Mouse (Mus musculus): ENCODE measurements at regions not wholly inside any gene's neighbourhood (a gene's known extent, or its start where the extent isn't known, plus 50 kb on each side); places are given as distances from the start of the nearest gene placed in this dataset.

DNA sequence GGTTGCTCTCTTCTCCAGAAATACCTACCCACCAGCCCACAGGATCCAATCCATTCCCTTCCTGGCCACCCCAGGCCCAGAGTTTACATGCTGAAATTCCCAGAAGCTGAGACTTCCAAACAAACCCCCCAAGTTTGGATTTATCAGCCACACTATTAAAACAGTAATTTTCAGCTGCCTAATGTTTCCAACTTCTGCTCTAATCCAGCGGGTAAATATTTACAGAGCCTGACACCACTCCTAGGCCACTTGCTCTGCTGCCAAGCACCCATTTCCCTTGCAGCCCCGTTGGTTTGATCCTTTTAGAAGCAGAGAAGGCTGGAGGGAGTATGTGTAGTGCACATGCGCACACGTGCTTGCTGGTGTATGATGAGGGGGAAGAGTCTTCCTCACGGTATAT, 99.1 kb upstream of the Pja1 start:
- peaks cover 53% of the 10 kb centered on the region for H3K27me3 ChIP-seq
- no peak overlapping the region for H3K4me2 ChIP-seq
- H3K9ac ChIP-seq = no peak overlapping the region
- no peak for ATAC-seq (ENCODE audit: insufficient read depth)
- H3K36me3 ChIP-seq (replicated peaks) = no peaks in the 10 kb centered on the region
- H3K4me1 ChIP-seq (replicated peaks) = no peaks in the 10 kb centered on the region
- no peak overlapping the region for H3K4me3 ChIP-seq (replicated peaks)
- 50% methylated on average over 5 of the region's 5 CpGs for WGBS (ENCODE audit: insufficient replicate concordance)
- H3K9me3 ChIP-seq (replicated peaks) = no peaks in the 10 kb centered on the region
- H3K27ac ChIP-seq (replicated peaks) = no peak overlapping the region

DNA sequence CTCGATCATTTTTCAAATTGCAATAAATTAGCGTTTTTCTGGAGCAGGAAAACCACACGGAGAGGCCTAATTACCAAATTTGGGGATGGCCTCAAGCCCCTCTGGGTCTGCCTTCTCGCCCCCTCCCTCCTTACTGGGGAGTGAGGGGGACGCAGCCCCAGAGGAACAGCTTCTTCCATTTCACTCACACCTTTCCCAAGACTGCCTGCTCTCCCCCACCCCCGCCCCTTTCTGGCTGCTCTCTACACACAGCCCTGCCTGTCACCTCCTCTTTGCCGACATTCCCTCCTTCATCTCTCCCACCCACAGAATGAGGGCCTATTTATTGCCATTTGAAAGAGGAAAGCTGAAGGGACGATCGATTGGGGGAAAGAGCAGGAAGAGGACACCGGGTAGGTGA, 97.2 kb upstream of the Pja1 start:
- H3K36me3 ChIP-seq (replicated peaks) = no peaks in the 10 kb centered on the region
- no peaks in the 10 kb centered on the region for H3K9me3 ChIP-seq (replicated peaks)
- no peak overlapping the region for H3K27ac ChIP-seq (replicated peaks)
- H3K4me1 ChIP-seq (replicated peaks) = no peaks in the 10 kb centered on the region
- H3K9ac ChIP-seq = no peak overlapping the region
- 27% methylated on average over 10 of the region's 10 CpGs for WGBS (ENCODE audit: insufficient replicate concordance)
- peaks cover 50% of the 10 kb centered on the region for H3K27me3 ChIP-seq
- no peak overlapping the region for H3K4me3 ChIP-seq (replicated peaks)
- ATAC-seq (ENCODE audit: insufficient read depth) = no peak
- no peak overlapping the region for H3K4me2 ChIP-seq

DNA sequence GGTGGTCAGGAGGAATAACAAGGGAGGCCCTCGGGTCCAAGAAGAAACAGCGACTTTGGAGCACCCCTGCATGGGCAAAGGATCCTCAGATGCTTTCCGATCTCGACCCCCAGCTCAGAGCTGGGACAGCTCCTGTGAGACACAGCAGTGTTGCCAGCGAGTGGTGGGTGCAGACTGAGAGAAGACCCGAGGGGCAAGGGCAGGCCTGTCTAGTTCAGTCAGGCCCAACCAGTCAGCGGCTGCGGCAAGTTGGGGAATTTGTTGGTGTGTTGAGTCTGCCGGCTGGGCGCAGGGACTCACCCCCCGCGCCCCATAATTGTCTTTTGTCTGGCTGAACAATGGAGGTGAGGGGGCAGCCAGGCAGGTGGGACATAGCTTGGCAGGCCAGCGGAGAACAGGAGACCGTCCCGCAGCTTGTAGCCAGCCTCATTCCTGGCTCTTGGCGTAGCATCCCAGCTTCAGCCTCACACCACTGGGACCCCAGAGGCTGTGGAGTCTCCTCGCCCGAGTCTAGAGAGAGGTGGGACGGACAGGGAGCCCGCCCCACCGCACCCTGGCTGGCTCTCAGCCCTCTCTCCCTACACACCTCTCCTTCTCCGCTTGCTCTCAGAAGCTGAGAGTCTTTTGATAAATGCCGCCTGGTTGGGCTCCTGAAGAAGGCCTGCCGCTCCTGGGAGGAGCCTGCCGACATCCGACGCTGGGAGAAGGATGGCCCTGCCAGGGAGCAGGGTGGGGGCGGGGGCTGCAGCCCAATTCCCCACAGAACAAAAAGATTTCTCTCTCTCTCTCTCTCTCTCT, 96.5 kb upstream of the Pja1 start:
- Histone ChIP-seq H3K4me3 (replicated peaks) (no peak overlapping the region), H3K4me2 (no peak overlapping the region), H3K36me3 (replicated peaks) (no peaks in the 10 kb centered on the region), H3K27ac (replicated peaks) (no peak overlapping the region), H3K4me1 (replicated peaks) (no peaks in the 10 kb centered on the region), H3K9me3 (replicated peaks) (no peaks in the 10 kb centered on the region), H3K9ac (no peak overlapping the region), H3K27me3 (peaks cover 50% of the 10 kb centered on the region)
- ATAC-seq (ENCODE audit: insufficient read depth) = no peak
- 37% methylated on average over 28 of the region's 28 CpGs for WGBS (ENCODE audit: insufficient replicate concordance)

DNA sequence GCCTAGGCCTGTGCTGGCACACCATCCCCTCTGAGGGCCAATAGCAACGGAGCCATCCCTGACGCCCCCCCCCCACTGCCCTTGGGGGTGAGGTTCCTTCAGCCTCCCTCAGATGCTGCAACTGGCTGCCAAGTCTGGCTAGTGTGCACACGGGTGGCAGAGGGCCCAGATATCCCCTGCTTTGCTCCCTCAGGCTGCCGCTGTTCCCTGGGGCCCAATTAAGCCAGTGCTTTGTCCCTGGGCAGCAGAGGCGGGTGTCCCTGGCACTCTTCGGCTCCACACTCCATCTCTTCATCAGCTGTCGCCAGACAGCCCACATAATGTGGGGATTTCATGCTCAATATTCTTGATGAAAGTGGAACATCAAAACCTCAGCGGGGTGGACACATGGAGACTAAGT, 90.9 kb upstream of the Pja1 start:
- Histone ChIP-seq H3K27me3 (peaks cover 25% of the 10 kb centered on the region), H3K4me2 (no peak overlapping the region), H3K27ac (replicated peaks) (no peak overlapping the region), H3K4me1 (replicated peaks) (no peaks in the 10 kb centered on the region), H3K9me3 (replicated peaks) (no peaks in the 10 kb centered on the region), H3K4me3 (replicated peaks) (no peak overlapping the region), H3K9ac (no peak overlapping the region), H3K36me3 (replicated peaks) (no peaks in the 10 kb centered on the region)
- WGBS (ENCODE audit: insufficient replicate concordance) = 58% methylated on average over 8 of the region's 8 CpGs
- ATAC-seq (ENCODE audit: insufficient read depth) = no peak

DNA sequence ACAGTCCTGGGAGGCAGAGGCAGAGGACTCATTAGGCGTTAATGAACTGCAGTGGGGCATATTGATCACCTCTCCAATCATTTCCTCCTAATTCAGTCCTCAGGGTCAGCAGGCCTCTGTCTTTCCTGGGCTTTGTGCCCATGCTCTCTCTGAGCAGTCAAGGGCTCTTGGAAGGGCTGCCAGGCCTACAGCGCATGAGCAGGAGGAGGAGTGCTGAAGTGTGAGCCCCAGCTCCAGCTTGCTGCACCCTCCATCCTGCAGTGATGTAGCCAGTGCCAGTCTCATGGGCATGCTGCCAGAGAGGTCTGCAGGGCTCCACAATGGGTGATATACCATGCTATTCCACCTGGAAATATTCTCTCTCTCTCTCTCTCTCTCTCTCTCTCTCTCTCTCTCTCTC, 89.6 kb upstream of the Pja1 start:
- Histone ChIP-seq H3K4me1 (replicated peaks) (no peaks in the 10 kb centered on the region), H3K4me3 (replicated peaks) (no peak overlapping the region), H3K4me2 (no peak overlapping the region), H3K36me3 (replicated peaks) (no peaks in the 10 kb centered on the region), H3K9me3 (replicated peaks) (no peaks in the 10 kb centered on the region), H3K27ac (replicated peaks) (no peak overlapping the region), H3K9ac (no peak overlapping the region), H3K27me3 (peaks cover 17% of the 10 kb centered on the region)
- no peak for ATAC-seq (ENCODE audit: insufficient read depth)
- 71% methylated on average over 2 of the region's 2 CpGs for WGBS (ENCODE audit: insufficient replicate concordance)

DNA sequence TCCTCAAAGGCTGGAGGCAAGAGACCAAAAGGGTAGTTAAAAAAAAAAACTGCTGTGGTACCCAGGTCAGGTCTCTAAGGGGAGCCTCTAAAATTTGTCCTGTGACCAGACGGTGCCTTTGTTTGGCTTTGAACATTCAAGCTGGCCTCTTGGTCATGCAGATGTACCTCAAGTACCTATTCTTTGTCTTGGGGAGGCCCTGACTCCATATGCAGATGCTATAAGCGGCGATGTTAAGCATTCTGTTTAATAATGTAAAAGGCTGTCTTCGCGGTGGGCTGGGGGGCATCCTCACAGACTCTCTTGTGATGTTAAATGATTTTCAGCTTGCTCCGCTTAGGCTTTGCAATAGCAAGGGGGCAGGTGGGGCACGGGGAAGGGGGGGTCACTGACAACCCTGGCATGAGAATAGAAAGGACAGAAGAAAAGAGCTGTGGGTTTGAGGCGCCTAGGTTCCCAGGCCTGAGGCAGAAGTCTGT, 85.8 kb upstream of the Pja1 start:
- no peak overlapping the region for H3K4me2 ChIP-seq
- peaks cover 13% of the 10 kb centered on the region for H3K27me3 ChIP-seq
- no peak overlapping the region for H3K4me3 ChIP-seq (replicated peaks)
- 46% methylated on average over 8 of the region's 8 CpGs for WGBS (ENCODE audit: insufficient replicate concordance)
- no peaks in the 10 kb centered on the region for H3K9me3 ChIP-seq (replicated peaks)
- no peak for ATAC-seq (ENCODE audit: insufficient read depth)
- no peak overlapping the region for H3K9ac ChIP-seq
- no peaks in the 10 kb centered on the region for H3K4me1 ChIP-seq (replicated peaks)
- H3K27ac ChIP-seq (replicated peaks) = no peak overlapping the region
- H3K36me3 ChIP-seq (replicated peaks) = no peaks in the 10 kb centered on the region

DNA sequence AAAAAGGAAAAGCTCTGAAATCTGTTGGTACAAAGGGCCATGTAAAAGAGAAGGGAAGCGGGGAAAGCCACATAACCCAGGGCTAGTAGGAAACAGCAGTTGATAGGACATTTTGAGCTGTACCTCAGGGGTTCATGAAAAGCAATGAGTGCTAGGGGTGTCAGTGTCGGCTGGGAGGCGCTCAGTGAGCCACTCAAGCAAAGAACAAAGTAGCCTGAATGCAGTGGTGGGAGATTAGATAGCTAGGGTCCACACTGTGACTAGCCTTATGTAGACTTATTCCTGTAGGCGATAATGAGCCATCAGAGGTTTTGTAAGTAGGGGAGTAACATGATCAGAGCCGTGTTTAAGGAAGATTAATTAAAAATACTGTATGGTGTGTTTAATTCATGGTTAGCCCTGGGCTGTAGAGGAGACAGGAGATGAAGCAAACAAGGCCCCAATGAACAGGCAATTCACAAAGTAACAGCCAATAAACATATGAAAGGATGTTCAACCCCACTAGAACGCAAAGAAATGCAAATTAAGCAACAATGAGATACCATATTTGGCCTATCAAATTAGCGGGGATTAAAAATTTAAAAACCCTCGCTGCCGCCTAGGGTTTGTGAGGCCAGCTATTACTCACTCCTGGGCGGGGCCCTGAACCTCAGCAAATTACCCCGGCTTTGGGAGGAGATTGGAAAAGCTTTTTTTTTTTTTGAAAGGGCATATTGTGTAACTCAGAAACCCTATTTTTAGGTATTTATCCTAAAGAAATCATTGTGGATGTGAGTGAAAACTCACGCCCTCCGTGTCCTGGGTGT, 85.1 kb upstream of the Pja1 start:
- H3K36me3 ChIP-seq (replicated peaks) = no peaks in the 10 kb centered on the region
- WGBS (ENCODE audit: insufficient replicate concordance) = 44% methylated on average over 13 of the region's 13 CpGs
- no peak overlapping the region for H3K4me2 ChIP-seq
- no peaks in the 10 kb centered on the region for H3K9me3 ChIP-seq (replicated peaks)
- no peak overlapping the region for H3K4me3 ChIP-seq (replicated peaks)
- H3K27ac ChIP-seq (replicated peaks) = no peak overlapping the region
- H3K4me1 ChIP-seq (replicated peaks) = no peaks in the 10 kb centered on the region
- no peak overlapping the region for H3K9ac ChIP-seq
- ATAC-seq (ENCODE audit: insufficient read depth) = no peak
- H3K27me3 ChIP-seq = peaks cover 12% of the 10 kb centered on the region

DNA sequence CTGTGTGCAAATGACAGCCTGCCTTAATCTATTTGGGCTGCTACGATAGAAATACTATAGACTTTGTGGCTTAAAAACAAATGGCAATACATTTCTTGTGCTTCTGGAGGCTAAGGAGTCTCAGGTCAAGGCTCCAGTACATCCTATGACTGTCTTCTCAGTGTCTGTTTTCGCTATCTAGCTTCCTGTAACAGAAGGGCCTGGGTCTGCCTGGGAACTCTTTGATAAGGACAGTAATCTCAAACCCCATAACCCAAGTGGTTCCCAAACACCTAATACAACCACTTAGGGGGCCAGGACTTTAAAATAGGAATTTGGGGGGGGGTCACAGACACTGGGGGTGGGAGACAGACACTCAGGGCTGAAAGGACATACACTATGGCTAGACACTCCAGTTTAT, 81.7 kb upstream of the Pja1 start:
- ATAC-seq (ENCODE audit: insufficient read depth) = no peak
- H3K36me3 ChIP-seq (replicated peaks) = no peaks in the 10 kb centered on the region
- H3K4me3 ChIP-seq (replicated peaks) = no peak overlapping the region
- no peaks in the 10 kb centered on the region for H3K4me1 ChIP-seq (replicated peaks)
- peaks cover 10% of the 10 kb centered on the region for H3K27me3 ChIP-seq
- no peak overlapping the region for H3K9ac ChIP-seq
- no peak overlapping the region for H3K4me2 ChIP-seq
- 35% methylated on average over 2 of the region's 2 CpGs for WGBS (ENCODE audit: insufficient replicate concordance)
- no peak overlapping the region for H3K27ac ChIP-seq (replicated peaks)
- no peaks in the 10 kb centered on the region for H3K9me3 ChIP-seq (replicated peaks)

DNA sequence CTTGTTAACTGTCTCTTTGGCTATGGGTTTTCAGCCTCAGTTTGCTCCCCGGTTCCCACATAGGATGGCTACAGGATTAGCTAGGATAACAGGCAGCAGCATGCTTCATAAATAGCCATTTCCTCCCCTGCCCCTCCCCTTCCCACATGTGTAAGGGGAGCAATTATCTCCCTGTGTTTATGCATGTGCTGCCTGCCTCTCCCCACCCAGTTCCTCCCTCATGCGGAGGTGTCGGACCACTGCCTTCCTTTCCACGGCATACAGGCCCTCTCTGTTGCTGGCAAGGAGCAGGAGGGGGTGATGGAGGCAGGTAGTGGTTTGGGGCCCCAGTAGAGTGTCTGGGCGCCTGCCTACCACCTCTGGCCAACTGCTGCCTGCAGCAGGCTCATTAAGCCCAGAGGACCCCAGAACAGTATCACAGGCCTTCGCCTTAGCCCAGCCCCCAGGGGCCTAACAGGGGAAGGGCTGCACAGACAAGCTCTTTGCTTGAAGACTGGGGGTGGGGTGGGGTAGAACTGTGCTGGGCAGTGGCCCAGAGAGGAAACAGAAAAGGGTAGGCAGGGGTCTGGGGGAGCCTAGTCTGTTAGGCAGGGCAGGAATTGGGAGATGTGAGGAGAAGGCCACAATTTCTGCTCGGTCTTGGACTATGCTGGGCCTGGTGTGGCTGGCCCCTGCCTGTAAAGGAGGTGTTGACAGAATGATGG, 79.1 kb upstream of the Pja1 start:
- no peak overlapping the region for H3K4me3 ChIP-seq (replicated peaks)
- no peaks in the 10 kb centered on the region for H3K4me1 ChIP-seq (replicated peaks)
- no peak overlapping the region for H3K27ac ChIP-seq (replicated peaks)
- ATAC-seq (ENCODE audit: insufficient read depth) = no peak
- no peaks in the 10 kb centered on the region for H3K36me3 ChIP-seq (replicated peaks)
- no peak overlapping the region for H3K9ac ChIP-seq
- H3K4me2 ChIP-seq = no peak overlapping the region
- H3K9me3 ChIP-seq (replicated peaks) = no peaks in the 10 kb centered on the region
- H3K27me3 ChIP-seq = no peaks in the 10 kb centered on the region; the same call in 1 of the 2 replicates
- WGBS (ENCODE audit: insufficient replicate concordance) = 29% methylated on average over 7 of the region's 7 CpGs

DNA sequence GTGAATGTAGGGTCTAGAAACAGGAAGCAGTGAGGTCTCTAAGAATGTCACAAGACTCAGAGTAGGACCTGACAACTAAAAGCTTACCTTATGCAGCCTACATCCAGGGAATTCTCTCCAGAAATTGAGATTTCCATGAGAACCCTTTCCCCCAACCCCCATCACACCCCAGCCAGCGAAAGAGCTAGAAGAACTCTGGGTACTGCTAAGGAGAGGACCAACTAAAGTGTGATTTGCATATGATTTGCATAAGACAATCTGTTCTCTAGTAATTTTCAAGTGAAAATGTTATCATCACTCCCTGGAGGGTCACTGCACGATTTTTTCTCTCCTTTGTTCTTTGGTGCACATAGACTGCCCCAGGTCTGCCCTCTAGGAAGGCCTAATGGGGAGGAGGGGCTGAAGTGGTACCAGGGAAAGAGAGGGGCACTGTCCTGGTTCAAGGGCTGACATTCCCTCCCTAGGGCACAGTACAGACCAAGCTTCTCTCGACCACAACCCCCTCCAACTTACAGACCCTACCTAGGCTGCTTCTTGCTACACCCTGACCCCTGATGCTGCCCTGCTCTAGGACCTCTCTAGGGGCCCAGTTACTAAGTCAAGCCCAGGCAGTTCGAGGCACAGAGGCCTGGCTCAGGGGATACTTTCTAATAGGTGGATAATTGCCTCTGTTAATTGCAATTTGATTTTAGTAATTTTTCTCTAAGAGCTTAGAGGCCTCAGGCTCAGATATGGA, 77.4 kb upstream of the Pja1 start:
- Histone ChIP-seq H3K9me3 (replicated peaks) (no peaks in the 10 kb centered on the region), H3K27me3 (no peaks in the 10 kb centered on the region; the same call in 1 of the 2 replicates), H3K4me1 (replicated peaks) (no peaks in the 10 kb centered on the region), H3K9ac (no peak overlapping the region), H3K27ac (replicated peaks) (no peak overlapping the region), H3K4me2 (no peak overlapping the region), H3K4me3 (replicated peaks) (no peak overlapping the region), H3K36me3 (replicated peaks) (no peaks in the 10 kb centered on the region)
- no peak for ATAC-seq (ENCODE audit: insufficient read depth)
- 39% methylated on average over 4 of the region's 4 CpGs for WGBS (ENCODE audit: insufficient replicate concordance)

Measured in liver, embryonic 15.5 days (tissue).